Mouse (Mus musculus) lung, postnatal 25 days (tissue): Measurements from ENCODE around the gene Tmem234.

Experiments
- DNase-seq: peaks from one replicate; pipeline ENCODE4 v3.0.0; 2022; ENCODE audit warnings: low spot score

The Tmem234 gene

GRCm38 (mm10) chr4:129580347-129580746 lies 20.1 kb upstream of the Tmem234 start:
- no peak for DNase-seq

- no peak for DNase-seq
These were observed 18.2 kb upstream of the Tmem234 start for GRCm38 (mm10) chr4:129582251-129582650.

DNA sequence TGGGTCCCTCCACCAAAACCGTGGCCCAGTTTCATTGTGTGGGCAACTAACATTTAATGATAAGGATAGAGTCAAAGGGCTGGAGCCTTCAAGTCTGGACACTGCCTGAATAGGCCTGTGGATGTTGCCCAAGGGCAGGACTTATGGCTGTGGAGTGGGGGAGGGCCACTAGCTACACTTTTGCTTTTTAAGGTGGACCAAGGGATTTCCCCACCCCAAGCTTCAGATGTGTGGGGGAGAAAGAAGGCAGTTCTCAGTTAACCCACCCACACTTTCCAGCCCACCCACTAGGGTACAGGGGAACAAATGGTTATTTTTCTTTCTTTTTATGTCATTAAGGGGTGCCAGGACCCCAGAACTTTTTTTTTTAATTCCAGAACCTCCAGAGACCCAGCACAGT lies 16.1 kb upstream of the Tmem234 start:
- no peak for DNase-seq

DNA sequence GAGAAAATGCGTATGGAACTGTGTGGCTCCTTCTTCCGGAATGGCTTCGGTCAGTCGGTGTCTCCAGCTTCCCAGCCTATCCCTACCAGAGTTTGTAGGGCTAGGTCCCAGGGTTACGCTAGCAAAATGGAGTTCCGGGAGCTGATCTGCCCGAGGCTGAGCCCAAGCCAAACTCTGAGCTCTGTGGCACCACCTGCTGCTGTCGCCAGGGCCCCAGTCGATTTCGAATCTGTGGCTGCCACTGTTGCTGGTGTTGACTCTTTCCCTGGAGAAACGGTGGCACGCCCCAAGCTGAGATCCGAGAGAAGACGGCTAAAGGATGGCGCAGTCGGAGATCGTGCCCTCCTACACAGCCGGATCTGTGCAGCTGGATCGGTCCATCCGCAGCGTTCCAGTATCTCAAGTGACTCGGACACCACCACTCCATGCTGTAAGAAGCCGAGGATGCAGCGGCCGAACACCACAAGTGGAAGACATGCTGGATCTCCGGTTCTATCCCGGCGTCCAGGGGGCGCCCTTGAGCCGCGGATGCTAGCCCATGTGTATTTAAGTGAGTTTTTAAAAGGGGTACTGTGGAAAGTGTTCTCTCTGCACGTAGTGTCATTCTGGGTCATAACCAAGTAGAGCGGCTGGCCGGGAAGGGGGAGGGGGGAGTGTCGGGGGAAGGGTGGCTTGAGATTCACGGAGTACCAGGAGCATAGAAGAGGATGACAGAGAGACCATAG lies 15.4 kb upstream of the Tmem234 start:
- peak; percentile 89 for DNase-seq

DNA sequence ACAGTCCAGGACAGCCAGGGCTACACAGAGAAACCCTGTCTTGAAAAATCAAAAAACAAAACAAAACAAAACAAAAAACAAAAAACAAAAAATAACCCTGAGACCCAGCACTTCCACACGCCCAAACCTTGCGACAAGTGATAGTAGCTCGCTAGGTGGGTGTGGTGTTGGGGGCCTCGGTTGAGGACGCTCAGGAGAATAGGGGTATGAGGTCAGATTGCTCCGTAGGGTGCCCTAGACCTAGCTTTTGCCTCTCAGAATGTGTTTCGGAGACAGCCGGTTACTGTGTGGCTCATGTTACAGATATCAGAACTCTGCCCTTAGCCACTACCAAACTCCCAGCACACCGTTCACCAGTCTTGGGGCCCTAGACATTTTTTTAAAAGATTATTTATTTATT lies 14.7 kb upstream of the Tmem234 start:
- DNase-seq: no peak

- DNase-seq: no peak
These were observed 13.5 kb upstream of the Tmem234 start for GRCm38 (mm10) chr4:129586943-129587342.

GRCm38 (mm10) chr4:129588865-129589264 lies 11.6 kb upstream of the Tmem234 start:
- DNase-seq: no peak

GRCm38 (mm10) chr4:129608426-129609025 lies 8.1 kb downstream of the Tmem234 start:
- DNase-seq: peak; percentile 88

DNA sequence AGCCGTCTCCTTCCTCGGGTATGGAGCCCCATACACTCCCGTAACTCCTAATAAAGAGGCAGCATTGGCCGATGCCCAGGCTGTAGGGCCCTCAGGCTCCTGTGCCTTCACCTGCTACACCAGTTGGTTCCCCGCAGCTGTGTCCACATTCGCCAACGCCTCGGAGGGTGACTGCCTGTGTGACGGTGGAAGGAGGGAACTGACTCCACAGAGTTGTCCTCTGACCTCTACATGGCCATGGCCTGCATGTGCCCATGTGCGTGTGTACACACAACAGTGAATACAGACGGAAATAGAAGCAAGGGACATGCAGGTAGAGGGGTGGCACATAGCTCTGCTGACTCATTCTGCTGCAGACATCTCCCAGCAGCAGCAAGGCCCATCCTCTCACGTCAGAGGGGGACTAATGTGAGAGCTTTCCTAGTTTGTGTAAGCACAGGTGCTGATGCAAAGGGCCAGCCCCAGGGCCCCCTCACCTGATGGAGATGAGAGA lies 8.7 kb downstream of the Tmem234 start:
- DNase-seq: no peak

DNA sequence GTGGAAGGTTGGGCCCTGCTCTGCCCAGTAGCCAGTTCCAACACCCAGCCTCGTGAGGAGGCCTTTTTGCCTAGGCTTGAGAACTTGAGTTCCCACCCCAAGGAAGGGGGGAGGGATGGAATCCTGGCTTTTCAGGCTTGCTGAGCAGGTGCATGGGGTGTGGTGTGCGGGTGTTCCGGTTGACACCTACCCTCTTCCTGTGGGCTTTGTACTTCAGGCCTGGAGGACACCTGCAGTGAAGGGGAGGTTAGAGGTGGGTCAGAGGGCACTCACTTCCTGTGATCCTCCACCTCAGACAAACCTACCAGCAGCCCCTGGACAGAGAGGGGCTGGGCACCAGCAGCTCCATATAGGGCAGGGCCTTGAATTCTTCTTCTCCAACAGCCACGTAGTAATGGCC lies 9.6 kb downstream of the Tmem234 start:
- DNase-seq: no peak

DNA sequence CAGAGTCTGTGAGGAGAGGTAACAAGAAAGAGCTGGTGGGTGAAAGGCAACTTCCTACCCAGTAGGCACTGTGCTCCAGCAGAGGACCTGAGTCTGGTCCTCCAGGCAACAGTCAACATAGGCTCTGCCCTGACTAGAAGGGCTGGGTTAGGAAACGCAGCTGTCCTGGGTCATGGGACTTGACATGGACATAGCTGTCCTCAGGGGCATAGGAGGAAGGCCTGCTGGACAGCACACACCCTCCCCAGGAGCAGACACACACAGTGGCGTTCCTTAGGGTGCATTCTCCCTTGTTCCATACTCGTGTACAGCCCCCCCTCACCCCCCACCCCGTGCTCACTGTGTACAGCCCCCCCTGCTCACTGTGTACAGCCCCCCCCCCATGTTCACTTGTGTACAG lies 10.0 kb downstream of the Tmem234 start:
- no peak for DNase-seq

DNA sequence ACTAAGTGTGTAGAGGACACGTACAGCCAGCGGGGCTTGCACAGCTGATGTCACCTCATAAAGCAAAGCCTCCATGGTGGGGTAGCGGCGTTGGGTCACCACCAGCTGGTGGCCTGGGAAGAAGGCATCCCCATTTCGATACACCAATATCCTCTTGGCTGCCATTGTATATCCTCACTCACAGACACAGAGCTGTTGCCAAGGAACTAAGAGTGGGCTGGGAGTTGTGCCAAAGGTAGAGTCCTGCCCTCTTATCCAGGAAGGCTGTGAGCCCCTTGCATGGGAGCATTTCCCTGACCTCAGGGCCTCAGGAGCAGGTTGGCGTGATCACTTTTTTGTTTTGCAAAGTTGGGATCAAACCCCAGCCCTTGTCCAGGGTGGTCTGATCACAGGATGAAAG lies 13.6 kb downstream of the Tmem234 start, which contains the start of gene Dcdc2b:
Gene Dcdc2b (minus strand): TSS at position 165 of the 400 bp plus-strand sequence.
- DNase-seq: peak; percentile 80

- no peak for DNase-seq
These were observed 15.4 kb downstream of the Tmem234 start for GRCm38 (mm10) chr4:129615801-129616290.

GRCm38 (mm10) chr4:129616631-129617030 lies 16.2 kb downstream of the Tmem234 start:
- no peak for DNase-seq

DNA sequence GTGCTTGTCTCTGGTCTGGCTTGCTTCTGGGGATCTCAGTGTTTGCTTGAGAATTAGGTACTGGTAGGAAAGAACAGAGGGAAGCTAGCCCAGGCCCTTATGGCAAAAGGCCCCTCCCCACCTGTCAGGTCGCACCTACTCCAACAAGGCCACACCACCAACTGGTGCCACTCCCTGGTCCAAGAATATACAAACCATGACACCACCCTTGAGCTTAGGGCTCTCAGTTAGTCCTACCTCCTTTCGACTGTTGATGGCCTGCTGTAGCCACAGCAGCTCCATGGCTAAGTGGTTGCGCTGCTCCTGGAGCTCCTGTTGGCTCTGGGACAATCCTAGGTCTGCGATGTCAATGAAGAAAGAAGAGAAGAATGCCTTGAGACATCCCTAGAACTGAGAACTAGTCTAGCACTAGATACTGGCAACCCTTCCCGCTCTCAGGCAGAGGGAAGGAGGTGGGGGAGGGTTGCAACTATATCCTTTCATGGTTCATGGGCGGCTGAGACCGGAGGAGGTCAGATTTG lies 16.7 kb downstream of the Tmem234 start:
- DNase-seq: no peak

DNA sequence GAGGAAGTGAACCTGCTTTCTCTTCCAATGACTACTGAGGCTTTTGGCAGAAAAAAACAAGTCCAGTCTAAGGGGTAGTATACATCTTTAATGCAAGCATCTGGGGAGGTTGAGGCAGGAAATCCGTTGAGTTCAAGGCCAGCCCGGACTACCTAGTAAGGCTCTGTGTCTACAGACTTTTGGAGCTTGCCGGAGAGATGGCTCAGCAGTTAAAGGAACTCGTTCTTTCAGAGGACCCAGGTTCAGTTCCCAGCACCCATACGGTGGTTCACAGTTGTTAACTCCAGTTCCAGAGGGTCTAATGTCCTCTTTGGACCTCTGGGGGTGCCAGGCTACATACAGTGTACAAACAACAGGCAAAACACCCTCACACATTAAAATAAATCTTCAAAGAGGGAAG lies 17.6 kb downstream of the Tmem234 start:
- no peak for DNase-seq

DNA sequence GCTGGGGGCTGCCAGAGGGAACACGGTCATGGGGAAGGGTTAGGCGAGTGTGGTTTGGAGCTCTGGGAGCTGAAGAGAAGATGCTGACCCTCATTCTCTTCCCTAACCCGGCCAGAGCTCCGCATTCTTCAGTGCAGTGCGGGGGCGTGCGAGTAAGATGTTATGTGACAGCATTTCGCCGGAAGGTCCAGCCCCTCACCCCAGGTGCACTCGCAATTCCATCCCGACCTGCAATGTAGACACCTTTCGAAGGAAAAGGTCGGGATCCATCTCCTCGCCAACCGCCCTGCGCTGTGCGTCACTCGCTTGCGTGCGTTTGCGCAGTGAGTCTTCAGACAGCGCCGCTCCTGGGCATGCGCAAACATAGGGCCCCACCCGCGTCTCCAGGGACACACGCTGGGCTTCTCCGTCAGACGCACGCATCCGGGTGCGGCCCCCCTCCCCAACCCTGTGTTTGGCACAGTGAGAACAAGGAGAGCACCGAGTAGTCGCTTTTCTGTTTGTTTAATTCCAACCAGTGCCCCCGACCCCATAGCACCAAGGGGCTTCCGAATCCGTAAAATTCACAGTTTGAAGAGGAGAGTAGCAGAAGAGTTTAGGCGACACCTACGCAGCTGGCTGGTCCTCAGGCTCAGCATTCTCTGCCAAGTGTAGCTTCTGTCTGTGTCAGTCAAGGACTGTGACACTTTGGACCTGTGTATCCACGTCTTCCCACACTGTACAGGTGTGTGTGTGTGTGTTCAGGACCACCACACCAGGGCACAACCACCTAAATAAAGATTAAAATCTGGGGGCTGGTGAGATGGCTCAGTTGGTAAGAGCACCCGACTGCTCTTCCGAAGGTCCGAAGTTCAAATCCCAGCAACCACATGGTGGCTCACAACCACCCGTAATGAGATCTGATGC lies 18.6 kb downstream of the Tmem234 start, which contains the start of gene Iqcc:
Gene Iqcc (minus strand): TSS at position 314 of the 906 bp plus-strand sequence.
- DNase-seq: peak; percentile 97

- no peak for DNase-seq
These were observed 20.2 kb downstream of the Tmem234 start for GRCm38 (mm10) chr4:129620419-129621282.

GRCm38 (mm10) chr4:129621283-129621841 lies 20.9 kb downstream of the Tmem234 start:
- DNase-seq: peak; percentile 73

- no peak for DNase-seq
These were observed 21.8 kb downstream of the Tmem234 start for GRCm38 (mm10) chr4:129622120-129622802.
